ENCODE assay signal across 7 mouse cellular contexts in genomic region chr11:32605131-32605860, GRCm38 (mm10). TPM values are rescaled to one million over a fixed set of nuclear protein-coding genes. Genes with fewer than 3 reads are reported as not detected.
DNase-seq lines count a peak whose midpoint lies in the region; TF ChIP-seq lines count a peak whose summit lies in the region.

No protein-coding gene starts in this region.

- H3K27ac ChIP-seq in kidney, adult 2 months (ENCODE audit: insufficient read depth, low read depth, low read length): peak overlapping the region; percentile 92

- no peaks in the 10 kb centered on the region for H3K79me2 ChIP-seq in C2C12 (ENCODE audit: control insufficient read depth, insufficient read depth)

- H3K4me3 ChIP-seq in C2C12 (ENCODE audit: insufficient read depth, poor library complexity, severe bottlenecking): no peak overlapping the region
- 0 out of 2 replicates have a peak overlapping the region, but pooled peaks have one; percentile 17 for H3K4me3 ChIP-seq in kidney, adult 2 months (ENCODE audit: insufficient read depth, low read depth, low read length)

- TF ChIP-seq POLR2A in kidney, adult 2 months (IDR thresholded peaks at IDR 0.05; ENCODE audit: low read depth, low read length): no peak

- TF ChIP-seq CTCF in C2C12 (IDR thresholded peaks at IDR 0.05; ENCODE audit: control insufficient read depth, insufficient read depth, insufficient read length): no peak
- no peak for TF ChIP-seq CTCF in kidney, adult 2 months (conservative IDR thresholded peaks at IDR 0.05; ENCODE audit: insufficient read depth, insufficient read length, low read depth, low read length)

- 12% methylated on average over 7 of the region's 7 CpGs for WGBS in kidney, adult 2 months

- peaks cover 3% of the 10 kb centered on the region for H3K4me1 ChIP-seq in kidney, adult 2 months (ENCODE audit: control insufficient read depth, insufficient read depth, low read length)

- peak; percentile 75 for DNase-seq in adipocyte (ENCODE audit: low spot score)
- peak; percentile 71 for DNase-seq in gastrocnemius, postnatal 25 days
- DNase-seq in kidney, adult 2 months: peak; percentile 80
- peak; percentile 75 to 81 for DNase-seq in lung, postnatal 4 days
- no peak for DNase-seq in frontal cortex, postnatal 36 days (ENCODE audit: low spot score in 2 of 2)
- no peak for DNase-seq in urinary bladder, adult 2 months (ENCODE audit: low spot score)

- H3K79me3 ChIP-seq in C2C12 (ENCODE audit: low read depth): no peaks in the 10 kb centered on the region

- H3ac ChIP-seq in C2C12 (ENCODE audit: control insufficient read depth, insufficient read length, low read depth): no peak overlapping the region

- H3K36me3 ChIP-seq in C2C12 (ENCODE audit: control insufficient read depth, insufficient read depth): peaks cover 10% of the 10 kb centered on the region
- no peaks in the 10 kb centered on the region for H3K36me3 ChIP-seq in kidney, adult 2 months (ENCODE audit: control insufficient read depth, insufficient read depth, low read length)

- no peaks in the 10 kb centered on the region for H3K27me3 ChIP-seq in C2C12 (ENCODE audit: control insufficient read depth, insufficient read depth, insufficient read length)
- H3K27me3 ChIP-seq in kidney, adult 2 months (replicated peaks; ENCODE audit: control insufficient read depth, insufficient read depth, low read length): no peaks in the 10 kb centered on the region

TF ChIP-seq in C2C12, 6 proteins besides CTCF, POLR2A, EP300 and RAD21:
- TF ChIP-seq MYOD1 (IDR thresholded peaks at IDR 0.05; ENCODE audit: control insufficient read depth, insufficient read length, low read depth): no peak
- TF ChIP-seq MYOG (IDR thresholded peaks at IDR 0.05; ENCODE audit: control insufficient read depth, extremely low read depth, insufficient read length): no peak
- TF ChIP-seq USF1 (IDR thresholded peaks at IDR 0.05; ENCODE audit: low read depth): peak; percentile 26
- peak; percentile 46 for TF ChIP-seq CEBPB (IDR thresholded peaks at IDR 0.05; ENCODE audit: low read depth)

RNA-seq across cellular contexts. Expression of gene Fbxw11, which starts 37.2 kb away (rescaled TPM):
- 38.8 TPM for polyA plus RNA-seq in C2C12 (2012; fragmentation: generic; extraction: Trizol)
- total RNA-seq in gastrocnemius, postnatal 25 days (2021): 10 to 100 TPM; 41.5 to 52.7 TPM
- 62.2 and 63.7 TPM in 2 replicates for polyA plus RNA-seq in kidney, adult 2 months (2012; rRNA removed)
- 49.2 and 52.7 TPM in 2 replicates for polyA plus RNA-seq in urinary bladder, adult 2 months (2012; rRNA removed)

Comparison
In these comparisons a context has a peak if more than half of its experiments do, and no peak if none do; other contexts are left out.
1. DNase-seq: peak in adipocyte (single experiment), gastrocnemius, postnatal 25 days (single experiment), kidney, adult 2 months (single experiment) and lung, postnatal 4 days (2 of 2); none in frontal cortex, postnatal 36 days (0 of 2) and urinary bladder, adult 2 months (single experiment).